Mouse (Mus musculus): ENCODE measurements around the gene Hist1h4d. TPM values are rescaled to one million over a fixed set of nuclear protein-coding genes. Genes with fewer than 3 reads are reported as not detected.
A peak's percentile ranks its signal among the peaks of the same experiment; 100 is the strongest.
"Not testable (repeated sequence)": the region's sequence is repeated elsewhere in the genome, so short reads cannot be mapped to it uniquely, and the experiment has no call there.

The Hist1h4d gene
- 38.1 and 40.0 TPM in 2 replicates for polyA plus RNA-seq (2014; fragmentation: Nextera tagmentation; extraction: Ambion mirVana)

DNA sequence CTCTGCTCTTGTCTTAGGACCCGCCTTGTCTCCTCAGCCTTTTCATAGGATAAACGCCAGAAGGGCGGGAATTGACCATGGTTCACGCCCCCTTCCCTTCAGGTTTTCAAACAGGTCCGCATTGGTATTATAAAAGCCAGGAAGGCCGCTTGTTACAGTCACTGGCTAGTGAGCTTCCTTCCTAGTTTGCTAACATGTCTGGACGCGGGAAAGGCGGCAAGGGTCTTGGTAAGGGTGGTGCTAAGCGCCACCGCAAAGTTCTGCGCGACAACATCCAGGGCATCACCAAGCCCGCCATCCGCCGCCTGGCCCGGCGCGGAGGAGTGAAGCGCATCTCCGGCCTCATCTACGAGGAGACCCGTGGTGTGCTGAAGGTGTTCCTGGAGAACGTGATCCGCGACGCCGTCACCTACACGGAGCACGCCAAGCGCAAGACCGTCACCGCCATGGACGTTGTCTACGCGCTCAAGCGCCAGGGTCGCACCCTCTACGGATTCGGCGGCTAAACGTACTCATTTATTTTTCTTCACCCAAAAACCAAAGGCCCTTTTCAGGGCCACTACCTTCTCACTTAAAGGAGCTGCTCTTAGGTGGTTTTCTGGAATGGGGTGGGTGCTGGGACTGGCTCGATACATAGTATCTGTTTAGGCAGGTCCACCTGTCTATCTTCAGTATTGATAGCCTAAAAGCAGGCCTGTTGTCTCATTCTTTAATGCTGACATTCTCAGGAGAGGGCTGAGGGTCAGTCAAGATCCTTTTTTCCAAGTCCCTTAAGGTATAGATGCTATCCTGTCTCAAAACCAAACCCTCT lies at the start of gene Hist1h4d:
Gene Hist1h4d (plus strand): TSS at position 191 of the 811 bp plus-strand sequence.
- H3K36me3 ChIP-seq (ENCODE audit: control insufficient read depth, insufficient read depth, low read length): no peaks in the 10 kb centered on the region
- peak within 1 kb of the TSS; percentile 74 for H3K4me2 ChIP-seq (ENCODE audit: low read length)
- WGBS: under 1% methylated on average over 43 of the region's 43 CpGs
- no peaks in the 10 kb centered on the region for H3K9me3 ChIP-seq (ENCODE audit: control insufficient read depth, low read length)
- H3K4me3 ChIP-seq (replicated peaks; ENCODE audit: low read depth, low read length): peak within 1 kb of the TSS; percentile 39
- H3K9ac ChIP-seq (replicated peaks; ENCODE audit: low read length): peak within 1 kb of the TSS; percentile 47
- no peaks in the 10 kb centered on the region for H3K27me3 ChIP-seq (ENCODE audit: control insufficient read depth, insufficient read depth, low read length)
- peak; percentile 98 for DNase-seq
- peak within 1 kb of the TSS; percentile 78 for H3K27ac ChIP-seq (replicated peaks; ENCODE audit: low read depth, low read length)
- peak; percentile 91 for ATAC-seq (ENCODE audit: low FRiP score, low TSS enrichment)
- peaks cover 23% of the 10 kb centered on the region for H3K4me1 ChIP-seq (ENCODE audit: control insufficient read depth, insufficient read depth, low read length)

DNA sequence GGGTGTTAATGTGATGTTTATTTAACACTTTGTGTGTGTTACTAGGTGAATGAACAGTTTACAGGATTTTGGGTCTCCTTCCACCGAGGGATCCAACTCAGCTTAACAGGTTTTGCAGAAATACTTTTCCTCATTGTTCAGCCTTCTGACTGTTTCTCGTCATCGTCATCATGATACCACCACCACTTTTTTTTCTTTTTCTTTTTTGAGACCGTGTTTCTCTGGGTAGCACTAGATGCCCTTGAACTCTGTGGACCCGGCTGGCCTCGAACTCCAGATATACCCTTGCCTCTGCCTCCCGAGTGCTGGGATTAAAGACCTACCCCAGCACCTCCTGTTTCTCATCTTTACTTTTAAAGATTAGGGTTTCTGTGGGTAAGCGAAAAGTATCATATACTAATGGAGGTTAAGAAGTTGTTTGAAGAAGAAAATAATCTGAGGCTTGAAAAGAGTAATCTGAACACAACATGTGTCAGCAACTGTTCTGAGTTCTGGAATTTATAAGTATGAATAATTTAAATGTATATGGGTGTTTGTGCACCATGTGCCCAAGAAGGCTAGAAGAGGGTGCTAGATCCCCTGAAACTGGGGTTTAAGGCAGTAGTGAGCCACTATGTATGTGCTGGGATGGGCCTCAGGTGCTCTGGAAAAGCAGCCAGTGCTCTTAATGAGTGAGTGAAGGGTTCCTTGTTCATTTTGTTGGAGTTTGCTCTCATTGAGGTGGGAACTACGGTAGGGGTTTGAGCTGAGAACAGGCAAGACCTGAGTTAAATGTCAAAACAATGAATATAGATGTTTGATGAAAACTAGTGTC lies 48.9 kb upstream of the Hist1h4d start:
- Histone ChIP-seq H3K27ac (replicated peaks; ENCODE audit: low read depth, low read length) (peak overlapping the region; percentile 93), H3K4me3 (replicated peaks; ENCODE audit: low read depth, low read length) (peak overlapping the region; percentile 63), H3K4me2 (ENCODE audit: low read length) (peak overlapping the region; percentile 79), H3K36me3 (ENCODE audit: control insufficient read depth, insufficient read depth, low read length) (no peaks in the 10 kb centered on the region), H3K27me3 (ENCODE audit: control insufficient read depth, insufficient read depth, low read length) (no peaks in the 10 kb centered on the region), H3K9me3 (ENCODE audit: control insufficient read depth, low read length) (no peaks in the 10 kb centered on the region), H3K4me1 (ENCODE audit: control insufficient read depth, insufficient read depth, low read length) (peaks cover 38% of the 10 kb centered on the region), H3K9ac (replicated peaks; ENCODE audit: low read length) (peak overlapping the region; percentile 68; the same call in 1 of the 2 replicates)
- DNase-seq (no peak), ATAC-seq (ENCODE audit: low FRiP score, low TSS enrichment) (no peak)
- 23% methylated on average over 9 of the region's 9 CpGs for whole genome bisulfite sequencing

DNA sequence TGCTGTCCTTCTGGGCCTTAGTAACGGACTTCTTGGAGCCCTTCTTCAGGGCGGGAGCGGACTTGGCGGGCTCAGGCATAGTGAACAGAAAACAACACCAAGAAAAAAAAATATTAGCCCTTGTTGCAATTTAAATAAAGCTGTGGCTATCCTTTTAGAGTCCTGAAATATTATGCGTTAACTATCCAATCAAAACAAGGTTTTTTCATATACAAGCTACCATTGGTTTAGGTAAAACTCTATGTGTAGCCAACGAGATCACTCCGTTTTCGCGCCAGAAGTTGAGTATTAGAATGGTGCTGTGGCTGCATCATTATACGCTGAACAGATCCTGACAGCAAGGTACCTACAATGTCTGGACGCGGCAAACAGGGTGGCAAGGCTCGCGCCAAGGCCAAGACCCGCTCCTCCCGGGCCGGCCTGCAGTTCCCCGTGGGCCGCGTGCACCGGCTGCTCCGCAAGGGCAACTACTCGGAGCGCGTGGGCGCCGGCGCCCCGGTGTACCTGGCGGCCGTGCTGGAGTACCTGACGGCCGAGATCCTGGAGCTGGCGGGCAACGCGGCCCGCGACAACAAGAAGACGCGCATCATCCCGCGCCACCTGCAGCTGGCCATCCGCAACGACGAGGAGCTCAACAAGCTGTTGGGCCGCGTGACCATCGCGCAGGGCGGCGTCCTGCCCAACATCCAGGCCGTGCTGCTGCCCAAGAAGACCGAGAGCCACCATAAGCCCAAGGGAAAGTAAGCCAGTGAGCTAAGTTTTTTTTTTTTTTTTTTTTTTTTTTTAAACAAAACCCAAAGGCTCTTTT lies 47.6 kb upstream of the Hist1h4d start, which contains the start of gene Hist1h2af:
Gene Hist1h2af (plus strand): TSS at position 347 of the 808 bp plus-strand sequence.
- H3K9ac ChIP-seq (replicated peaks; ENCODE audit: low read length): peak within 1 kb of the TSS; percentile 37; the same call in 1 of the 2 replicates
- ATAC-seq (ENCODE audit: low FRiP score, low TSS enrichment): peak; percentile 28; the same call in 1 of the 2 replicates
- not testable (repeated sequence) for H3K36me3 ChIP-seq (ENCODE audit: control insufficient read depth, insufficient read depth, low read length); H3K9me3 ChIP-seq (ENCODE audit: control insufficient read depth, low read length); H3K27me3 ChIP-seq (ENCODE audit: control insufficient read depth, insufficient read depth, low read length)
- H3K4me1 ChIP-seq (ENCODE audit: control insufficient read depth, insufficient read depth, low read length): peaks cover 38% of the 10 kb centered on the region
- under 1% methylated on average over 26 of the region's 53 CpGs for WGBS
- peak within 1 kb of the TSS; percentile 63 for H3K4me3 ChIP-seq (replicated peaks; ENCODE audit: low read depth, low read length)
- H3K27ac ChIP-seq (replicated peaks; ENCODE audit: low read depth, low read length): peak within 1 kb of the TSS; percentile 78
- DNase-seq: peak; percentile 93
- peak within 1 kb of the TSS; percentile 79 for H3K4me2 ChIP-seq (ENCODE audit: low read length)

DNA sequence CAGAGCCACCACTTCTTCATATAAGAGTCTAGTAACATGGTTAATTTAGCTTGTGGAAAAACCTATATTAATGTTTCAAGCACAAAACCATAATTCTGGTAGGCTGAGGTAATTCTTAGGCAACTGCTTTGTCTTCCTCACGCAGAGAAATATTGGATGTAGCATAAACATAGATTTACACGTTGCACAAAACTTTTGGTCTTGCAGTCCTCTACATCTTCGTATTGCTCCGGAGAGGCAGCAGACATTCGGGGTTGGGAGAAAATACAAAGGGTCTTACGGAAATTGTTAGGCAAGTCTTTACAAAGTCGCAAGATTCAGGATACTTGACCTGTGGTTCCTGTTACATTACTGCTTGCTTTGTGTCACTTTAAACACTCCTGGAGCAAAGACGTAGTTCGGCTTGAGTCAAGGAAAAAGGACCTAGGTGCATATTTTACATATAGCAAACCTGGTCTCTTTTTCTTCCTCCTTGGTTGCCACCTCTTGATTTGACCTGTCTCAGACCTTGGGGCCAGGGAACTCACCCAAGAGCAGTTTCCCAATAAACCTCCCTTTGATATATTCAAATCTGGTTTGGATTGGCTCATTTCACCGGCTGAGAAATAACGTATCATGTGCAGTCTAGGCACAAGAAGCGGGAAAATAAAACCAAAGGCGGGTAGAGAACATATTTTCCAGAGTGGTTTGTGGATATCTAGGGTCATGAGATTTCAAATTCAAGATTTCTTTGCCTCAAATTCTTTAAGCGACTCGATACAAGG lies 46.8 kb upstream of the Hist1h4d start:
- peak overlapping the region; percentile 45 for H3K4me3 ChIP-seq (replicated peaks; ENCODE audit: low read depth, low read length)
- H3K4me2 ChIP-seq (ENCODE audit: low read length): peak overlapping the region; percentile 79
- H3K9ac ChIP-seq (replicated peaks; ENCODE audit: low read length): peak overlapping the region; percentile 24; the same call in 1 of the 2 replicates
- under 1% methylated on average over 15 of the region's 15 CpGs for WGBS
- no peaks in the 10 kb centered on the region for H3K9me3 ChIP-seq (ENCODE audit: control insufficient read depth, low read length)
- H3K36me3 ChIP-seq (ENCODE audit: control insufficient read depth, insufficient read depth, low read length): no peaks in the 10 kb centered on the region
- no peak for ATAC-seq (ENCODE audit: low FRiP score, low TSS enrichment)
- H3K27ac ChIP-seq (replicated peaks; ENCODE audit: low read depth, low read length): peak overlapping the region; percentile 6; the same call in 1 of the 2 replicates
- no peak for DNase-seq
- peaks cover 37% of the 10 kb centered on the region for H3K4me1 ChIP-seq (ENCODE audit: control insufficient read depth, insufficient read depth, low read length)
- no peaks in the 10 kb centered on the region for H3K27me3 ChIP-seq (ENCODE audit: control insufficient read depth, insufficient read depth, low read length)

DNA sequence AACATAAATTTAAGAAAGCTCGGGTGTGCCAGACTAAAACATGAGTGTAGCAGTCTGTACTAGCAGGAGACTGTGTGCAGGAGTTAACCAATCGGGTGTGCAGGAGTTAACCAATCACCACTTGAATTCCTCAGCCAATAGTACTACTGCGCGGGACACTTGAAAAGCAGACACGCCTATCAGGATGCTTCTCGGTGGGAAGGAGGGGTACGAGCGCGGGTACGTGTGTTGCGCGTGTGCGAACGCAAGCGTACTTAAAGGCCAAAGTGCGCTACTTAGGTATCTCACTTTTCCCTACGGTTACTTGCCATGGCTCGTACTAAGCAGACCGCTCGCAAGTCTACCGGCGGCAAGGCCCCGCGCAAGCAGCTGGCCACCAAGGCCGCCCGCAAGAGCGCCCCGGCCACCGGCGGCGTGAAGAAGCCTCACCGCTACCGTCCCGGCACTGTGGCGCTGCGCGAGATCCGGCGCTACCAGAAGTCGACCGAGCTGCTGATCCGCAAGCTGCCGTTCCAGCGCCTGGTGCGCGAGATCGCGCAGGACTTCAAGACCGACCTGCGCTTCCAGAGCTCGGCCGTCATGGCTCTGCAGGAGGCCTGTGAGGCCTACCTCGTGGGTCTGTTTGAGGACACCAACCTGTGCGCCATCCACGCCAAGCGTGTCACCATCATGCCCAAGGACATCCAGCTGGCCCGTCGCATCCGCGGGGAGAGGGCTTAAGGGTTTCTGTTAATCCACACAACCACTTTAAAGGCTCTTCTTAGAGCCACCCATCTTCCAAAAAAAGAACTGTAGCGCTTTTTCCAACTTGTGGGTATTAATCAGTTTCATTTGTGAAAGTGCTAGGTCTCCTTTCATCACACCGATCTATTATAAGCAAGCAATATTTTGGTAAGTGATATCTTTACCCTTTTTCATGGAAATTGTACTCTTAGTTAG lies 46.0 kb upstream of the Hist1h4d start, which contains the start of gene Hist1h3g:
Gene Hist1h3g (plus strand): TSS at position 286 of the 939 bp plus-strand sequence.
- peak within 1 kb of the TSS; percentile 24; the same call in 1 of the 2 replicates for H3K9ac ChIP-seq (replicated peaks; ENCODE audit: low read length)
- DNase-seq (peak; percentile 95), ATAC-seq (ENCODE audit: low FRiP score, low TSS enrichment) (peak; percentile 90)
- peaks cover 33% of the 10 kb centered on the region for H3K4me1 ChIP-seq (ENCODE audit: control insufficient read depth, insufficient read depth, low read length)
- not testable (repeated sequence) for H3K9me3 ChIP-seq (ENCODE audit: control insufficient read depth, low read length); H3K27me3 ChIP-seq (ENCODE audit: control insufficient read depth, insufficient read depth, low read length); H3K36me3 ChIP-seq (ENCODE audit: control insufficient read depth, insufficient read depth, low read length)
- peak within 1 kb of the TSS; percentile 79 for H3K4me2 ChIP-seq (ENCODE audit: low read length)
- peak within 1 kb of the TSS; percentile 45 for H3K4me3 ChIP-seq (replicated peaks; ENCODE audit: low read depth, low read length)
- H3K27ac ChIP-seq (replicated peaks; ENCODE audit: low read depth, low read length): peak within 1 kb of the TSS; percentile 6; the same call in 1 of the 2 replicates
- WGBS: under 1% methylated on average over 48 of the region's 62 CpGs

DNA sequence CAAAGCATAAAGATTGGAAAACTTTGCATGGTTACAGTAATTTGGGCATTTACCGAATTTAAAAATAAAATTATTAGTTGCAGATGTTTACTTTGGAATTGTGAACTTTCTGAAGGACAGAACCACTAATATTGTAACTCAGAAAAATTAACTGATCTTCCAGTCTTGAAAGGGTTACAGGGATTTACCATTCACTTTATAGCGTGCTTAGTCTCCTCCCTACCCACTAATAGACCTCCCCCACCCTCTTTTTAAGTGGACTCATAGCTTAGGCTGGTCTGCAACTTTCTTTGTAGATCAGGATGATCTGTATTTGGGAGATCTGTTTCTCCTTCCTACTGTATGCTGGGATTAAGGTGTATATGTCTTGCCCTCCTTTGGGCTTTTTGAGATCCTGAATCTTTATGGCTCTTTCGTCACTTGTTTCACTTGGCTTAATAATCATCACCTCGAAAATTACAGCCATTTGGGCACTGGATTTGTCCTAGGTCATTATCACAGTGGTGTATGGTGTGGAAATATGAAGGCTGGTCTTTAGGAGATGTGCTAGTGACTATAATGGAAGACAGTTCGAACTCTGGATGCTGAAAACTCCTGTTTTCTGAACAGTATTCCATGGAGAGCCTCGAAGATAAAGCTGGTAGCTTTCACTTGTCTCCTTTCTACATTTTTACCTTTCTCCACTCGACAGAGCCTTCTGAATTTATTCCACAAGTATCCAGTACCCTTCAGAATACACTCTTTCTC lies 45.1 kb upstream of the Hist1h4d start:
- H3K9me3 ChIP-seq (ENCODE audit: control insufficient read depth, low read length): no peaks in the 10 kb centered on the region
- ATAC-seq (ENCODE audit: low FRiP score, low TSS enrichment) (no peak), DNase-seq (no peak)
- no peaks in the 10 kb centered on the region for H3K27me3 ChIP-seq (ENCODE audit: control insufficient read depth, insufficient read depth, low read length)
- no peaks in the 10 kb centered on the region for H3K36me3 ChIP-seq (ENCODE audit: control insufficient read depth, insufficient read depth, low read length)
- H3K4me1 ChIP-seq (ENCODE audit: control insufficient read depth, insufficient read depth, low read length): peaks cover 33% of the 10 kb centered on the region
- peak overlapping the region; percentile 79 for H3K4me2 ChIP-seq (ENCODE audit: low read length)
- no peak overlapping the region for H3K27ac ChIP-seq (replicated peaks; ENCODE audit: low read depth, low read length)
- H3K9ac ChIP-seq (replicated peaks; ENCODE audit: low read length): no peak overlapping the region
- H3K4me3 ChIP-seq (replicated peaks; ENCODE audit: low read depth, low read length): peak overlapping the region; percentile 45
- 18% methylated on average over 7 of the region's 7 CpGs for WGBS

Data from midbrain, embryonic 14.5 days (tissue).